Mouse (Mus musculus) kidney, adult 8-10 months (tissue): ENCODE data around the gene Mamdc4.
"Not testable (repeated sequence)": the region's sequence is repeated elsewhere in the genome, so short reads cannot be mapped to it uniquely, and the experiment has no call there.

Experiments used
- DNase-seq, 2 experiments: peaks; one replicate each; pipeline ENCODE4 v3.0.0; 2022

Mamdc4 gene

GRCm38 (mm10) chr2:25558774-25559173 lies 15.9 kb downstream of the Mamdc4 start:
- DNase-seq = no peak

DNA sequence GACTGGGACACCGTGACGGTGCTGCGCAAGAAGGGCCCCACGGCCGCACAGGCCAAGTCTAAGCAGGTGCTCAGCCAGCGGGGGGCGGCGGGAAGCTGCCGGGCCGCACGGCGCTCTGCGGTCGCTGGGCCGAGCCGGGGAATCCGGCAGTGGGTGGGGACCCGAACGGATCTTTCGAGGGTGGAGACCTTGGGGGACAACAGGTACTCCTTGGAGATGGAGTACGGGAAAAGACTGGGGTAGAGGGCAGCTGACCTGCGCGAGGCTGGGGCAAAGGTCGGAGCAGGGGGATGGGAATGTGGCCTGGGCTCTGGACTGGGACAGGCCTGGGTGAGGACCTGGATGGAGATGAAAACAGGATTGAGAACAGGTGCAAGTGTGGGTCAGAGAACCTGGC lies 16.7 kb downstream of the Mamdc4 start:
- DNase-seq = peak; percentile 70 to 72

DNA sequence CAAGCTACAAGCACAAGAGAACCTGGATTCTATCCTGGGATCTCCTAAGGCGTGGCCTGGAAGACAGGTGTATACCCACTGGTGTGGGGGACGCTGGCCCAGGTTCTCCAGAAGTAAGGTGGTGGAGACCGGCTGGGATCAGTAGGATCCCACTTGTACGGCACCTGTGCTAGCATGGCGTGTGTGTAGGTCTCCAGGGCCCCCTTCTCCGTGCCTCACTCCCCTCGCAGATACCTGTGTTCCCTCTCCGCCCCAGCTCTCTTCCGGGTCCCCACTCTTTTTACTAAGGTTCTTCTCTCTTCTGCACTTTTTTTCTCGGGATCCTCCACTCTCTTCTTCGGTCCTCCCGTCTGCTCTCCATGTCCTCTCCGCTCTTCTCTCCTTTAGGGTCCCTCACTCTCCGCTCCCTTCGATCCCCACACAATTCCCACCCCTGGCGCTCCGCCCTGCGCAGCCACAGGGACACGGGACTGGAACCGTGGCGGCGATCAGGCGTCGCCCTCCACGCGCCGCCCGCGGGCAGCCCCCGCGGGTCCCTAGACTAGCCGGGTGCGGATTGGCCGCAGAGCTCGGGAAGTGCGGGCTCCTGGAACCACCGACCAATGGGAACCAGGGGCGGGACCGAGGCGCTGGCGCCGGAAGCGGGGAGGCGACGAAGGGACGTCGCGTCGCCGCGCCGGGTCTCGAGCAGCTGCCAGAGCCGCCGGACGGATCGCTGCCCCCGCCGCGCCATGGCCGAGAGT lies 17.3 kb downstream of the Mamdc4 start, which contains the start of gene Edf1:
TSS of gene Edf1 (plus strand) at position 627 of the 743 bp plus-strand sequence.
- peak; percentile 94 to 95 for DNase-seq

DNA sequence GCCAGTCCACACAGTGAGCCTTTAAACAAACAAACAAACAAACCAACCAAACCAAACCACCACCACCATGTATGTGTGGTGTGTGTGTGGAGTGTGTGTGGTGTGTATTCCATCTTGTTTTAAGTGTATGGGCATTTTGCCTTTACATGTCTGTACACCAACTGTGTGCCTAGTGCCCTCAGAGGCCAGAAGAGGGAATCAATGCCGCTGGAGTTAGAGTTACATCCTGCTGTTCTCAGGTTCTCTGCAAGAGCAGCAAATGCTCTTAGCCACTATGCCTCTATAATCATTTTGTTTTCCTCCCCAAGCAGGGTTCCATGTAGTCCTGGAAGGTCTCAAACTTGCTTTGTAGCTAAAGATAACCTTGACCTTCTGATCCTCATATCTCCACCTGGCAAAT lies 18.3 kb downstream of the Mamdc4 start:
- DNase-seq = no peak

GRCm38 (mm10) chr2:25555479-25555878 lies 19.2 kb downstream of the Mamdc4 start:
- not testable (repeated sequence) for DNase-seq

GRCm38 (mm10) chr2:25553171-25553786 lies 21.4 kb downstream of the Mamdc4 start:
- not testable (repeated sequence) for DNase-seq

- DNase-seq = peak; percentile 65 to 81
Measured at GRCm38 (mm10) chr2:25551186-25551585, 23.5 kb downstream of the Mamdc4 start.

DNA sequence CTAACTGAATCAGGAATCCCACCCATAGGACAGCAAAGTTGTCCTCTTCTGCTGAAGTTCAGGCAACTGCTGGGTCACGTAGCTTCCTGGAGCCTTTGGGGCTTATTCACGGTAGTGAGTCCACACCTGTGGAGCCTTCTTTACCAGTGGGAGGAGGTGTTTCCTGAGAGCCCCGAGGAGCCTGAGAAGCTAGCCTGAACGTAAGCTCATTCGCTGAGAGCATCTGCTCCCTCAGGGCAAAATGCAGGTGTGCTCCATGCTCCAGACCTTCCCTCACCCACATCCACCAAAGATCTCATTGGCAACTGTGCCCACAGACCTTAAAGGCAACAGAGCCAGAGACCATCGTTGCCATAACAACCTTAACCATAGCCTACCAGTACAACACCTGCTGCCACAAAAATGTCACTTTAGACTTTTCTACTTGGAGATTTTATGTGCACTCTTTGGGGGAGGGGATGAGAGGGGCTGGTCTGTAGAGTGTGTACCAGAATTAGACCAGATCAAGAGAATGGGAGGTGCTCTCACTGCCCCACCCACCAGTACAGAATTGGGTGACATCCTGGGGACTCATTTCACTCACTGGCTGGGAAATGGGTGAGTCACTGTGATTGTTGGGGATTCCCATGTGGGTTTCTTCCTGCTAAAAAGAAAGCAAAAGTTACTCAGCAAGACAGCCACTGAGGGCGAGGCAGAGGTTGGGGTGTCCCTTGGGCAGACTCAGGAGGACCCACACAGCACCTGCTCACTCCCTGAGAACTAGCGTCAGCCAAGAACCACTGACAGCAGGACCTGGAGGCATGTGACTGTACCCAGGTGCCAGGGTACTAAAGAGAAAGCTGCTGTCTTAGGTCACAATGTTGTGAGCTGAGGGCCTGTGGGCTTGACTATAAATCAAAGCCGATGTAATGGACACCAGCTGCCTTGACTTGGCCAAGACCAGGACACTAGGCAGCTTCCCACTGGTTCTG lies 25.3 kb downstream of the Mamdc4 start:
- DNase-seq = no peak

DNA sequence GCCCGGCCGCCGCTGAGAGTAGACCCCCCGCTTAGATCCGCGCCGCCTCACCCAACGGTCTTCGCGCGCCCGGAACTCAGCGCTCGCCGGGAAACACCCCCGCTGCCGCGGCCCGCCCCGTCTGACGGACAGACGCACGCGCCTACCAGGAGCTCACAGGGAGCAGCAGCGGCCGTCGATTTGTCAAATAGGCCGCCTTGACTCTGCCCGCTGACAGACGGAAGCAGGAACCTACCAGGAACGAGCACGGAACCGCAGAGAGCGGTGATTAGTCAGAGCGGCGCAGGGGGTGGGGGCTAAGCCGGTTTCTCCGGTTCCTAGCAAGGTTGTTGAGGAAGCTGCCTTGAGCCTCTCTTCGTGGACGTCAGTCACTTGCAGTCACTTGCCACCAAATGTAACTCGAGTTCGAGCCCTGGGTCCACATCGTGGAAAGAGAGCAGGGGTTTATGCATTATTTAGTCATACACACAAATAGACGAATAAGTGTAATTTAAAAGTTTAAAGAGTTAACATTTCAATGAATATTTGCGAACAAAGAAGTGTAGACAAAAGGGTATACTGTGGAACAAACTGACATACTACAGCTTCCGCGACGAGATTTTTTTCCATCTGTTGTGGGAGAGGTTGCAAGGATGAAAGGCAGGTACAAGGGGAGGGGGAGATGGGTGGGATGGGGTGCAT lies 27.7 kb downstream of the Mamdc4 start, which contains the start of gene Traf2:
TSS of gene Traf2 (minus strand) at position 130 of the 681 bp plus-strand sequence.
- peak; percentile 99 for DNase-seq

DNA sequence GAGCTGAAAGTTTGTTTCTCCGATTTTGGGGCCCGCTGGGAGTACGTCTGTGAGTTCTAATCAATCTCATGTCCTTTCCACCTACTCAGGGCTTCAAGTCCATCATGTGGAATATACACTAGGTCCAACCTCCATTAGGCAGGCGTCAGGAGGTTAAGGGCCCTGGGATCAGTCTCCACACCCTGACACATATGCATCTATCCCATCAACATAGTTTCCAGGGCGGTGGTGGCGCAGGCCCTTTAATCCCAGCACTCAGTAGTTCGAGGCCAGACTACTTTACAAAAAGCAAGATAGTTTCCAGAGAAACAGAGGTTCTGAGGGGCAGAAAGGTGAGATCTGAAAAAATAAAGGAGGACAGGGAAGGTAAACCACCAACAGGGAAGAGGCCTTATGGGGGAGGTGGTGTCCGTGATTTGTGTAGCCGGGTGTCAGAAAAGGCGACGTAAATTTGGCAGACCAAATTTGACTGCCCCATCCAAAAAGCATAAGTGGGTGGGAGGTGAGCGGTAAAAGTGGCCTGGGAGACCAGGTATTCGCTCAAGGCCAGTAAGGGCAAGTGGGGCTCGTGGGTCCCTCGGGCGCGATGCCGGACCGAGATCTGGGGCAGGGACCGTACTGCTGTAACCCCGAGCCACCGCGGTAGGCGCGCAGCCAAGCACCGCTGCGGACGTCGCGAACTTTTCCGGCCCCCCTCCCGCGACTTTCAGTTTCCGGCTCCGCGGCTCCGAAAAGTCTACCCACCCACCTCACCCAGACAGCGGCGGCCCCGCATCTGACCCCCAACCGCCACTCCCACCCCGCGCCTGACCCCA lies 28.4 kb downstream of the Mamdc4 start:
- no peak for DNase-seq

GRCm38 (mm10) chr2:25541644-25542367 lies 32.8 kb downstream of the Mamdc4 start:
- DNase-seq = no peak

DNA sequence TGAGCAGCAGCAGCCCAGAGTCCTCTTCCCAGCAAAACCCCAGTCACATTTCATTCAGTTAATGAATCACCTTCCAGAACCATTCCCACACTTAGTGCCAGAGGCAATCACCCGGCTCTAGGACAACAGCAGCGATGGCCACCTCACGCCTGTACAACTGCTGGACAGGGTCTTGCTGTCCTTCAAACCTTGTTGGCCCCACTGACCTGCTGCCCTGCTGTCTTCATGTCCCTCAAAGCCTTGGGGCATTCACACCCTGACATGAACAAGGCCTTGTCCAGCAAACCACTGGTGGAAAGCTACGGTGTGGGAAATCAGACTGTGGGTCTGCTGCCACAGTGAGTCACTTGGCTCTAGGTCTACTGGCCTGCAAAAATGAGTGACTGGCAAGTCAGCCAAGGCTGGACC lies 34.1 kb downstream of the Mamdc4 start:
- peak; percentile 42 to 63 for DNase-seq

GRCm38 (mm10) chr2:25536531-25536930 lies 38.1 kb downstream of the Mamdc4 start:
- DNase-seq = no peak

GRCm38 (mm10) chr2:25534866-25535182 lies 39.8 kb downstream of the Mamdc4 start:
- no peak for DNase-seq

DNA sequence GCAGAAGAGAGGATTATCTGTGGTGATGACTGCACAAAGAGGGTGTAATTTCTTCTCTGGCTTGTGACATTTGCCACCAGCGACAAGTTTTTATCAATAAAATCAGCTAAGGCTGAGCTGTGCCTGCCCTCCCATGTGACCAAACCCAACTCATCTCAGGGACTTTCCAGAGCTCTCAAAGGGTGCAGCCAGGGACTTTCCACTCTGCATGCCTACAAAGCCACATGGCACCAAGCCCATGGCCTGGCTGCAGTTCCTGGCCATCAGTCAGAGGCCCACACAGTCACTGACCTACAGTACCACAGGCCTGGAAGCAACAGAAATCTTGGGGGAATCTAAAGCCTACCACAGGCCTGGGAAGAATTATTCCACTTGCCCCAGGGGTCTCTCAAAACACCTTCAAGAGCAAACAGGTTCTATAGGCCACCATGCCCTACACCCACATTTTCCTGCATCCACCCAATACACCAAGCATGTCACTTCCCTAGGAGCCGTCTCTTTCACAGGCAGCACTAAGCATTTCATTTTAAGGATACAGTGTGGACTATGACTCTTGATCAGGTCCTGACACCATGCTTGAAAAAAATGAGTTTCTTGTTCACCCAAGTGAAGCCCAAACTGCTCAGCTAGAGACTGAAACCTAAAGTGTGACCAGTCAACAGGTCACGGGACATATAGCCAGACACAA lies 40.3 kb downstream of the Mamdc4 start:
- DNase-seq = peak; percentile 79 to 85

GRCm38 (mm10) chr2:25533707-25534106 lies 40.9 kb downstream of the Mamdc4 start:
- DNase-seq = no peak

GRCm38 (mm10) chr2:25526510-25527302 lies 47.9 kb downstream of the Mamdc4 start:
- no peak for DNase-seq
